Mouse (Mus musculus) bone marrow macrophage, adult 2 months (primary cell): ENCODE data around the gene Cp.

Experiments
- CTCF ChIP-seq: IDR thresholded peaks from 2 replicates; pipeline ENCODE4 v1.5.1; 2012; ENCODE audit warnings: low read depth, mild to moderate bottlenecking, low read length, moderate library complexity
- POLR2A ChIP-seq: IDR thresholded peaks from 2 replicates; pipeline ENCODE4 v1.6.1; 2012; ENCODE audit warnings: mild to moderate bottlenecking, low read depth, low read length, borderline replicate concordance

DNA sequence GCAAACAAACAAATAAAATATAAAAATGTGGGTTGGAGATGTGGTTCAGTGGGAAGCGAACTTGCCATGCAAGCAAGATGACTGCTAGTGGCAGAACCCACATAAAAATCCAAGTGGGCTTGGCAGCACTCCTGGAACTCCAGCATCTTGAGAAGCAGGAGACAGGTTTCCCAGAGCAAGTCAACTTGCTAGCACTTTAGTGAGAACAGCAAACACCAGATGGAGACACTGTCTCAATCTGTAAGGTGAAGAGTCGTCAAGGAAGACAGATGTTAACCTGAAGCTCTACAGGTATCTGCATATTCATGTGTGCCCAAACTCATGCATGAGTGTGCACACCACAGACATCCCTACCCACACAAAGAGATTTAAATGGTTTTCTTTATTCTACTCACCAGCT, 42.7 kb downstream of the Cp start:
- TF ChIP-seq CTCF (no peak), POLR2A (no peak)
